In genomic region chr19:10788242-10788641, GRCm38 (mm10) we compare ENCODE assay signal across 27 mouse cellular contexts. TPM values are rescaled to one million over a fixed set of nuclear protein-coding genes. Genes with fewer than 3 reads are reported as not detected.
DNase-seq lines count a peak whose midpoint lies in the region; ATAC-seq and TF ChIP-seq lines count a peak whose summit lies in the region.
"Had no signal": no experiment of that assay in that cellular context is flagged by ENCODE, and none has a peak within 500 bp of the region (broad histone marks: within the 10 kb centered on the region; RNA-seq: fewer than 3 reads in every experiment).

No protein-coding gene starts in this region.

- H3K9ac ChIP-seq in midbrain, embryonic 14.5 days (replicated peaks; ENCODE audit: low read length): no peak overlapping the region
- H3K9ac ChIP-seq: embryonic facial prominence, embryonic 12.5 days; heart, embryonic 13.5 days; hindbrain, embryonic 14.5 days; intestine, embryonic 15.5 days; liver, embryonic 13.5 days; midbrain, embryonic 12.5 days; neural tube, embryonic 12.5 days had no signal

- ATAC-seq in activated CD4-positive, CD25-positive, alpha-beta regulatory T cell, adult 4 months: peak; percentile 64
- ATAC-seq in midbrain, embryonic 14.5 days (ENCODE audit: low FRiP score, low TSS enrichment): no peak
- ATAC-seq: intestine, embryonic 15.5 days had no signal

- no peak overlapping the region for H3K4me2 ChIP-seq in midbrain, embryonic 14.5 days (ENCODE audit: low read length)
- H3K4me2 ChIP-seq: embryonic facial prominence, embryonic 12.5 days; heart, embryonic 13.5 days; hindbrain, embryonic 14.5 days; intestine, embryonic 15.5 days; liver, embryonic 13.5 days; midbrain, embryonic 12.5 days; neural tube, embryonic 12.5 days had no signal

- H3K9me3 ChIP-seq in midbrain, embryonic 14.5 days (ENCODE audit: control insufficient read depth, low read length): no peaks in the 10 kb centered on the region
- H3K9me3 ChIP-seq: embryonic facial prominence, embryonic 12.5 days; heart, embryonic 13.5 days; intestine, embryonic 15.5 days; liver, embryonic 13.5 days; midbrain, embryonic 12.5 days; neural tube, embryonic 12.5 days had no signal

- no peak for TF ChIP-seq CTCF in spleen, adult 2 months (IDR thresholded peaks at IDR 0.05; ENCODE audit: extremely low read depth, insufficient read depth, insufficient read length, insufficient replicate concordance)

- H3K4me3 ChIP-seq in spleen, adult 2 months (ENCODE audit: extremely low read depth, insufficient read depth, insufficient read length): no peak overlapping the region
- H3K4me3 ChIP-seq in midbrain, embryonic 14.5 days (replicated peaks; ENCODE audit: low read depth, low read length): no peak overlapping the region
- H3K4me3 ChIP-seq: embryonic facial prominence, embryonic 12.5 days; heart, embryonic 13.5 days; intestine, embryonic 15.5 days; liver, embryonic 13.5 days; midbrain, embryonic 12.5 days; neural tube, embryonic 12.5 days had no signal

- no peaks in the 10 kb centered on the region for H3K36me3 ChIP-seq in spleen, adult 2 months (ENCODE audit: control insufficient read depth, insufficient read depth, low read length)
- H3K36me3 ChIP-seq in midbrain, embryonic 14.5 days (ENCODE audit: control insufficient read depth, insufficient read depth, low read length): no peaks in the 10 kb centered on the region
- H3K36me3 ChIP-seq: embryonic facial prominence, embryonic 12.5 days; heart, embryonic 13.5 days; intestine, embryonic 15.5 days; liver, embryonic 13.5 days; midbrain, embryonic 12.5 days; neural tube, embryonic 12.5 days had no signal

- TF ChIP-seq POLR2A in spleen, adult 2 months (IDR thresholded peaks at IDR 0.05; ENCODE audit: low read depth, low read length): no peak

- peak in 1 of 2 experiments; percentile 20 for DNase-seq in spleen, adult 2 months (ENCODE audit: low read depth in 1 of 2, low spot score in 2 of 2)
- no peak for DNase-seq in spleen, postnatal 10 days (ENCODE audit: low spot score in 2 of 2)
- peak; percentile 76 to 84 for DNase-seq in thymus, adult 18-20 months
- DNase-seq in thymus, postnatal 36 days: peak; percentile 79 to 87
- DNase-seq in cerebellum, adult 11-12 months: no peak
- DNase-seq in midbrain, embryonic 14.5 days: no peak
- DNase-seq in kidney, postnatal 14 days: no peak
- DNase-seq: adrenal gland, postnatal 25 days; cerebellum, adult 9-10 months; gastrocnemius, postnatal 10 days; heart, adult 18-20 months; heart, postnatal 14 days; kidney, adult 8-10 months; kidney, postnatal 10 days; liver, embryonic 13.5 days; lung, adult 2 months; right cerebral cortex, postnatal 25 days; spleen, adult 18-20 months had no signal

- WGBS in spleen, adult 2 months: 34% methylated on average over 9 of the region's 9 CpGs
- 76% methylated on average over 9 of the region's 9 CpGs for WGBS in midbrain, embryonic 14.5 days

- H3K27me3 ChIP-seq in spleen, adult 2 months (ENCODE audit: control insufficient read depth, insufficient read depth, low read length): no peaks in the 10 kb centered on the region
- no peaks in the 10 kb centered on the region for H3K27me3 ChIP-seq in midbrain, embryonic 14.5 days (ENCODE audit: control insufficient read depth, insufficient read depth, low read length)
- H3K27me3 ChIP-seq: embryonic facial prominence, embryonic 12.5 days; intestine, embryonic 15.5 days; midbrain, embryonic 12.5 days; neural tube, embryonic 12.5 days had no signal

- H3K27ac ChIP-seq in spleen, adult 2 months (ENCODE audit: insufficient read depth, low read length): peak overlapping the region; percentile 71
- H3K27ac ChIP-seq in midbrain, embryonic 14.5 days (replicated peaks; ENCODE audit: low read depth, low read length): no peak overlapping the region
- H3K27ac ChIP-seq: embryonic facial prominence, embryonic 12.5 days; heart, embryonic 13.5 days; hindbrain, embryonic 14.5 days; intestine, embryonic 15.5 days; liver, embryonic 13.5 days; midbrain, embryonic 12.5 days; neural tube, embryonic 12.5 days had no signal

- peaks cover 31% of the 10 kb centered on the region; the same call in 1 of the 2 replicates for H3K4me1 ChIP-seq in spleen, adult 2 months (ENCODE audit: control insufficient read depth, insufficient read depth, insufficient read length)
- no peaks in the 10 kb centered on the region for H3K4me1 ChIP-seq in midbrain, embryonic 14.5 days (ENCODE audit: control insufficient read depth, insufficient read depth, low read length)
- H3K4me1 ChIP-seq: intestine, embryonic 15.5 days; liver, embryonic 13.5 days; midbrain, embryonic 12.5 days had no signal

RNA-seq across cellular contexts. Expression of gene Cd6, which starts 41.6 kb away (rescaled TPM):
- polyA plus RNA-seq in spleen, adult 2 months (2012; rRNA removed): 41.0 and 47.0 TPM in 2 replicates
- polyA plus RNA-seq in activated CD4-positive, CD25-positive, alpha-beta regulatory T cell, adult 4 months (2017; shearing (Covaris generic)): 100 to 1,000 TPM; 365 to 512 TPM
- not detected in 2 replicates for polyA plus RNA-seq in midbrain, embryonic 14.5 days (2014; fragmentation: Nextera tagmentation; extraction: Ambion mirVana)
- polyA plus RNA-seq: brain, embryonic 14.5 days; embryonic facial prominence, embryonic 12.5 days; forebrain, embryonic 11.5 days; hindbrain, embryonic 14.5 days; midbrain, embryonic 12.5 days; neural tube, embryonic 12.5 days had no signal

RNA-seq across cellular contexts. Expression of gene Cd5, which starts 49.4 kb away (rescaled TPM):
- 35.2 and 41.1 TPM in 2 replicates for polyA plus RNA-seq in spleen, adult 2 months (2012; rRNA removed)
- 100 to 1,000 TPM; 406 to 482 TPM for polyA plus RNA-seq in activated CD4-positive, CD25-positive, alpha-beta regulatory T cell, adult 4 months (2017; shearing (Covaris generic))
- polyA plus RNA-seq in midbrain, embryonic 14.5 days (2014; fragmentation: Nextera tagmentation; extraction: Ambion mirVana): 0.16 and 0.25 TPM in 2 replicates
- polyA plus RNA-seq: liver, embryonic 13.5 days had no signal

RNA-seq across cellular contexts. Expression of gene Slc15a3, which starts 51.3 kb away (rescaled TPM):
- polyA plus RNA-seq in spleen, adult 2 months (2012; rRNA removed): 39.7 and 45.4 TPM in 2 replicates
- polyA plus RNA-seq in activated CD4-positive, CD25-positive, alpha-beta regulatory T cell, adult 4 months (2017; shearing (Covaris generic)): 1 to 10 TPM; 3.8 to 6.2 TPM
- 0.20 and 0.54 TPM in 2 replicates for polyA plus RNA-seq in midbrain, embryonic 14.5 days (2014; fragmentation: Nextera tagmentation; extraction: Ambion mirVana)

Comparison
In these comparisons a context has a peak if more than half of its experiments do, and no peak if none do; other contexts are left out.
1. DNase-seq: peak in thymus, adult 18-20 months (2 of 2) and thymus, postnatal 36 days (2 of 2); none in spleen, postnatal 10 days (0 of 2), cerebellum, adult 11-12 months (single experiment), midbrain, embryonic 14.5 days (single experiment) and kidney, postnatal 14 days (single experiment).
2. RNA of gene Cd6, which starts 41.6 kb away (polyA plus RNA-seq): 365 to 512 TPM in activated CD4-positive, CD25-positive, alpha-beta regulatory T cell, adult 4 months and 41.0 to 47.0 TPM in spleen, adult 2 months; not detected in midbrain, embryonic 14.5 days; every median in the first group is over 10 times any median in the second.
3. RNA of gene Cd5, which starts 49.4 kb away (polyA plus RNA-seq): 406 to 482 TPM in activated CD4-positive, CD25-positive, alpha-beta regulatory T cell, adult 4 months and 35.2 to 41.1 TPM in spleen, adult 2 months; 0.16 to 0.25 TPM in midbrain, embryonic 14.5 days; every median in the first group is over 10 times any median in the second.